Mouse (Mus musculus): ENCODE measurements around the gene Klrb1a.
"Not testable (repeated sequence)": the region's sequence is repeated elsewhere in the genome, so short reads cannot be mapped to it uniquely, and the experiment has no call there.

Gene Klrb1a

GRCm38 (mm10) chr6:128623433-128623832 lies at the start of gene Klrb1a:
TSS of gene Klrb1a (minus strand) at chr6:128623533.
- DNase-seq (ENCODE audit: low spot score): not testable (repeated sequence)

GRCm38 (mm10) chr6:128669936-128670335 lies 46.6 kb upstream of the Klrb1a start:
- DNase-seq (ENCODE audit: low spot score): no peak

GRCm38 (mm10) chr6:128662206-128662605 lies 38.9 kb upstream of the Klrb1a start, which contains the start of gene Clec2h:
TSS of gene Clec2h (plus strand) at chr6:128662385.
- no peak for DNase-seq (ENCODE audit: low spot score)

- no peak for DNase-seq (ENCODE audit: low spot score)
Observed at GRCm38 (mm10) chr6:128661249-128661648, 37.9 kb upstream of the Klrb1a start.

GRCm38 (mm10) chr6:128652938-128653337 lies 29.6 kb upstream of the Klrb1a start:
- DNase-seq (ENCODE audit: low spot score): no peak

GRCm38 (mm10) chr6:128650827-128651226 lies 27.5 kb upstream of the Klrb1a start:
- not testable (repeated sequence) for DNase-seq (ENCODE audit: low spot score)

GRCm38 (mm10) chr6:128650187-128650586 lies 26.9 kb upstream of the Klrb1a start:
- DNase-seq (ENCODE audit: low spot score): no peak

GRCm38 (mm10) chr6:128649681-128650080 lies 26.3 kb upstream of the Klrb1a start:
- DNase-seq (ENCODE audit: low spot score): no peak

- not testable (repeated sequence) for DNase-seq (ENCODE audit: low spot score)
Observed at GRCm38 (mm10) chr6:128645708-128646107, 22.4 kb upstream of the Klrb1a start.

- DNase-seq (ENCODE audit: low spot score): not testable (repeated sequence)
Observed at GRCm38 (mm10) chr6:128644694-128645093, 21.4 kb upstream of the Klrb1a start.

- no peak for DNase-seq (ENCODE audit: low spot score)
Observed at GRCm38 (mm10) chr6:128643999-128644398, 20.7 kb upstream of the Klrb1a start.

- no peak for DNase-seq (ENCODE audit: low spot score)
Observed at GRCm38 (mm10) chr6:128641116-128641716, 17.9 kb upstream of the Klrb1a start.

GRCm38 (mm10) chr6:128640673-128641072 lies 17.3 kb upstream of the Klrb1a start:
- no peak for DNase-seq (ENCODE audit: low spot score)

- not testable (repeated sequence) for DNase-seq (ENCODE audit: low spot score)
Observed at GRCm38 (mm10) chr6:128630912-128631905, 7.9 kb upstream of the Klrb1a start.

GRCm38 (mm10) chr6:128629771-128630739 lies 6.7 kb upstream of the Klrb1a start:
- DNase-seq (ENCODE audit: low spot score): peak; percentile 7

GRCm38 (mm10) chr6:128625246-128625645 lies 1.9 kb upstream of the Klrb1a start:
- DNase-seq (ENCODE audit: low spot score): not testable (repeated sequence)

GRCm38 (mm10) chr6:128624425-128624824 lies 1.1 kb upstream of the Klrb1a start:
- no peak for DNase-seq (ENCODE audit: low spot score)

GRCm38 (mm10) chr6:128622733-128623132 lies 600 bp downstream of the Klrb1a start:
- DNase-seq (ENCODE audit: low spot score): peak; percentile 13

GRCm38 (mm10) chr6:128606350-128606749 lies 17.0 kb downstream of the Klrb1a start:
- no peak for DNase-seq (ENCODE audit: low spot score)

- no peak for DNase-seq (ENCODE audit: low spot score)
Observed at GRCm38 (mm10) chr6:128604512-128604911, 18.8 kb downstream of the Klrb1a start.

GRCm38 (mm10) chr6:128602463-128603201 lies 20.7 kb downstream of the Klrb1a start:
- DNase-seq (ENCODE audit: low spot score): no peak
